Mouse (Mus musculus) hindbrain, embryonic 13.5 days (tissue): ENCODE results near the gene Sdf2. TPM values are rescaled to one million over a fixed set of nuclear protein-coding genes. Genes with fewer than 3 reads are reported as not detected.

Source experiments
- ATAC-seq: fragments of 200-750 bp; cut with Nextera tagmentation; 2 replicates; pipeline ENCODE4 v1.8.0; 2017; ENCODE audit warnings: moderate TSS enrichment; ENCODE audit not compliant: low FRiP score
- H3K27ac ChIP-seq: fragments of 300-500 bp; sonication (generic); 2 replicates; pipeline ENCODE4 v1.5.1; 2015; ENCODE audit warnings: inconsistent platforms, mild to moderate bottlenecking, moderate library complexity
- H3K27me3 ChIP-seq: fragments of 300-500 bp; sonication (generic); 2 replicates; pipeline ENCODE4 v1.6.1; 2015; ENCODE audit warnings: mild to moderate bottlenecking, inconsistent platforms
- H3K36me3 ChIP-seq: fragments of 300-500 bp; sonication (generic); 2 replicates; pipeline ENCODE4 v1.6.1; 2015; ENCODE audit warnings: mild to moderate bottlenecking, inconsistent platforms
- H3K4me1 ChIP-seq: fragments of 300-500 bp; sonication (generic); replicated peaks from 2 replicates; pipeline ENCODE4 v1.6.1; 2015; ENCODE audit warnings: inconsistent platforms
- H3K4me2 ChIP-seq: fragments of 300-500 bp; sonication (generic); 2 replicates; pipeline ENCODE4 v1.6.1; 2015; ENCODE audit warnings: inconsistent platforms, mild to moderate bottlenecking, moderate library complexity
- H3K4me3 ChIP-seq: fragments of 300-500 bp; sonication (generic); 2 replicates; pipeline ENCODE4 v1.5.1; 2015; ENCODE audit warnings: mild to moderate bottlenecking, inconsistent platforms
- H3K9ac ChIP-seq: fragments of 300-500 bp; sonication (generic); 2 replicates; pipeline ENCODE4 v1.6.1; 2015; ENCODE audit warnings: mild to moderate bottlenecking, inconsistent platforms
- H3K9me3 ChIP-seq: fragments of 300-500 bp; sonication (generic); 2 replicates; pipeline ENCODE4 v1.6.1; 2016; ENCODE audit warnings: inconsistent platforms
- WGBS: fragments of 180-500 bp; shearing (Covaris S2); methylation state at CpG from one replicate; pipeline ENCODE4 v1.1.7; 2015; 5-methylcytosine and 5-hydroxymethylcytosine counted together
- polyA plus RNA-seq: library from polyadenylated mRNA; unstranded; fragments of >200 nt; fragmentation: Nextera tagmentation; extraction: Ambion mirVana; gene quantifications from 2 replicates; pipeline ENCODE4 v1.2.1, GENCODE M21; 2015

Gene Sdf2
- polyA plus RNA-seq = 87.1 and 87.8 TPM in 2 replicates

DNA sequence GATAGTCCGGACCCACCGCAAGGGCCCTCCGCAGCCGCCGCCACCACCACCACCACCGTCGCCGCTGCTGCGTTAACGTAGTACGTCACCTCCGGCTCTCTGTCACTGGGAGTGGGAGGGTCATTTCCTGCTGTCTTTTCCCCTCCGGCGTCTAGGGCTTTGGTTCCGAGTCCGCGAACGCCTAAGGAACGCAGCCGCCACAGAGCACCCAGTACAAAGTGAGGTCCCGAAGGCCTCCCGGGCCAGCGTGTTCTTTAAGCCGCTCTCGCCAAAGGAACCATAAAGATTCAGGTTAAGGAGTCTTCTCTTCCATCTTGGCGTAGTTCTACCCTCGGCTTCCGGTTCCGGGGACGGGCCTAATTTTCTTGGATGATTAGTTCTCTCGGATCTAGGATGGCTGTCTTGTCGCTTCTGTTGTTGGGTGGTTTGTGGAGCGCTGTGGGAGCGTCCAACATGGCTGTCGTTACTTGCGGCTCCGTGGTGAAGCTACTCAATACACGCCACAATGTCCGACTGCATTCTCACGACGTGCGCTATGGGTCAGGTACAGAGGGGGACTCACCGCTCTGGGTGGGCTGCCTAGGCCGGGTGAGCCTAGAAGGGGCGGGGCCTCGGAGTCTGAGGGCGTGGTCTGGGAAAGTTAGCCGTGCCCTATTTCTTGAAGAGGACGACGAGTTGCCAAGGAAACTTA is at the start of gene Sdf2, which contains the start of gene Supt6:
Gene Sdf2, plus strand, starts transcription at position 120 of the 691 bp plus-strand sequence.
Gene Supt6, minus strand, starts transcription at position 361 of the 691 bp plus-strand sequence.
- WGBS = under 1% methylated on average over 50 of the region's 50 CpGs
- H3K4me2 ChIP-seq = peak within 1 kb of the TSS; percentile 91
- H3K27ac ChIP-seq = peak within 1 kb of the TSS; percentile 96
- peak within 1 kb of the TSS; percentile 94 for H3K9ac ChIP-seq
- H3K9me3 ChIP-seq = no peaks in the 10 kb centered on the region
- H3K4me3 ChIP-seq = peak within 1 kb of the TSS; percentile 71
- peaks cover 64% of the 10 kb centered on the region for H3K4me1 ChIP-seq
- H3K27me3 ChIP-seq = no peaks in the 10 kb centered on the region
- peak; percentile 96 for ATAC-seq
- peaks cover 13% of the 10 kb centered on the region for H3K36me3 ChIP-seq

DNA sequence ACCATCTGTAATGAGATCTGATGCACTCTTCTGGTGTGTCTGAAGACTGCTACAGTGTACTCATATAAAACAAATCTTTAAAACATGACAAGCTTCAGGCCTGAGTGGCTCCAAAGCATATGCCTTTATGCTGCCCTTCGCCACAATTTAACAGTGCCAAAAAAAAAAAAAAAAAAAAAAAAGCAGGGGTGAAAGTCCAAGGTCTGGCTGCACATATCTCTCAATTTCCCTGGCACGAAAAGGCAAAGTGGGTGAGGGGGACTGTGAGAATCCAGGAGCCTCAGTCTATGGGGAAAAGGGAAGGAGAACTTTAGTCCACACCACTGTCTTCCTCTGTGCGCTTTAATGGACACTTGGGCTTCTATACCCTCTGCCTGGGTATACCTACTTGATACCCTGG is 43.2 kb upstream of the Sdf2 start:
- Histone ChIP-seq H3K4me2 (no peak overlapping the region), H3K4me3 (no peak overlapping the region), H3K4me1 (peaks cover 15% of the 10 kb centered on the region), H3K36me3 (peaks cover 43% of the 10 kb centered on the region), H3K27ac (no peak overlapping the region), H3K27me3 (no peaks in the 10 kb centered on the region), H3K9me3 (no peaks in the 10 kb centered on the region), H3K9ac (no peak overlapping the region)
- 93% methylated on average over 3 of the region's 3 CpGs for WGBS
- no peak for ATAC-seq

DNA sequence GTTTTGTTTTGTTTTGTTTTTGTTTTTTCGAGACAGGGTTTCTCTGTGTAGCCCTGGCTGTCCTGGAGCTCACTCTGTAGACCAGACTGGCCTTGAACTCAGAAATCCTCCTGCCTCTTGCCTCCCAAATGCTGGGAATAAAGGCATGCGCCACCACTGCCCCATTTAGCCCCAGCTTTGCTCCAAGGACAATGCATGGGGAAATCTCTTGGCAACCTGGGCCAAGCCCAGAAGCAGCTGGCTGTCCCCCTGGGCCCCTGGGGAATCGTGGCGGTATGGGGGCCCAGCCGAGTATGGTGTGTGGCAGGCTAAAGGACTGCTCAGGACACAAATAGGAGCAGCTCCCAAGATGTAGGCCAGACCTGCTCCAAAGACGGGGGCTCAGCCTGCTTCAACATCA is 41.3 kb upstream of the Sdf2 start:
- ATAC-seq = no peak
- H3K27ac ChIP-seq = no peak overlapping the region
- H3K4me2 ChIP-seq = no peak overlapping the region
- peaks cover 15% of the 10 kb centered on the region for H3K4me1 ChIP-seq
- 71% methylated on average over 6 of the region's 6 CpGs for WGBS
- H3K36me3 ChIP-seq = peaks cover 62% of the 10 kb centered on the region
- no peaks in the 10 kb centered on the region for H3K27me3 ChIP-seq
- 0 out of 2 replicates have a peak overlapping the region, but pooled peaks have one; percentile 8 for H3K9ac ChIP-seq
- no peak overlapping the region for H3K4me3 ChIP-seq
- no peaks in the 10 kb centered on the region for H3K9me3 ChIP-seq

DNA sequence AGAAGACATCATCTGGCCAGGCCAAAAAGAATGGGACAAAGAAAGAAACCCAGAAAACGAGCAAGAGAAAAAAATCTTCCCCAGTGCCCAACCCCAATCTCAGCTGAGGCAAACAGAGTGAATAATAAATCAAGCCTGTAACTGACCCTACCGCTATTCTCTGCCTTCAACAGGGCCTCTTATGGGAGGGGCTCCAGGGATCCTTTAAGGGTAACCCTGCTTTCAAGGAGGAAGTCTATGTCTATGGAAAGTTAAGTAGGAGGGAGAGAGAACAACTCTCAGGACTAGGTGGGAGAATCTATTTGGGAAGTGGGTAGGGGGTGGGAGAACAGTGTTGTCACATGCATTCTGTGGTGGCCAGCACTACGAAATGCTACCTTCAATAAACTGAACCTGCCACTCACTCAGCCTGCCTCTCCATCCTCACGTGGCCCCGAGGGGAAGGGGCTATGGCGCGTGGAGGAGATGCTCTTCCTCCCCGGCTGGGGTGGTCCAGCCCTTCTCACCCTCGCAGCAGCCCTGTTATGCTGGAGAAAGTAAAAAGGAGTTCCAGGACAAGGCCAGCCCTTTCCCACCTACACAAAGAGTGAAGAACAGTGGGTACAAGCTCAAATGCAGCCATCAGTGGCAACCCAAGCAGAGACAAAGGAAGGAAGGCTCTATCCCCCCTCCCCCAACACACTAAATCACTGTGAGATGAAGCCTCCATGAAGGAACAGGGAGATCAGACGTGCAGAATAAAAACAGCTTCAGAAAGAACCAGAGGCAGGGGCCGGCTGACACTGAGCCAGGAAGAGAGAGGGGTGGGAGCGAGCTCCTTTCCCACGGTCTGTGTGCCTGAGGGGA is 40.0 kb upstream of the Sdf2 start:
- peaks cover 75% of the 10 kb centered on the region for H3K36me3 ChIP-seq
- 0 out of 2 replicates have a peak, but pooled peaks have one; percentile 24 for ATAC-seq
- H3K4me2 ChIP-seq = no peak overlapping the region
- H3K9me3 ChIP-seq = no peaks in the 10 kb centered on the region
- H3K27ac ChIP-seq = peak overlapping the region; percentile 80
- H3K4me1 ChIP-seq = peaks cover 15% of the 10 kb centered on the region
- 55% methylated on average over 13 of the region's 13 CpGs for WGBS
- no peak overlapping the region for H3K4me3 ChIP-seq
- H3K9ac ChIP-seq = peak overlapping the region; percentile 15; the same call in 1 of the 2 replicates
- no peaks in the 10 kb centered on the region for H3K27me3 ChIP-seq

DNA sequence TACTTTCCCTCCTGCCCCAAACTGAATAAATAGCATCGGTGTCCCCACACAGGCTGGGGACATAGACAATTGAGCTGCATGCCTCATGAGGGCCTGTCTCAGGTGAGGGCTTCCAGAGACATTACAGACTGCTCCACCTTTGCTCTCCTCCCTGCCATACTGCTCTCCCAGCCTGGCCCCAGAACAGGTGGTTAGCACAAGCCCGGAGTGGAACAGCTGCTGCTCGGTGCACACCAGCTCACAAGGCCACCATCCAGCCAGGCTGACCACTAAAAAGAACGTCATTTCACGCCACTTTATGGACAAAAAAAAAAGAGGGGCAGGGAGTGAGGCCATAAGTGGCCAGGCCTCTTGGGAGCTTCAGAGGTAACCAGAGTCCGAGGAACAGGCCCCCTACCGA is 38.4 kb upstream of the Sdf2 start:
- Histone ChIP-seq H3K9me3 (no peaks in the 10 kb centered on the region), H3K36me3 (peaks cover 91% of the 10 kb centered on the region), H3K4me3 (no peak overlapping the region), H3K27ac (0 out of 2 replicates have a peak overlapping the region, but pooled peaks have one; percentile 80), H3K4me1 (peaks cover 15% of the 10 kb centered on the region), H3K9ac (no peak overlapping the region), H3K4me2 (no peak overlapping the region), H3K27me3 (no peaks in the 10 kb centered on the region)
- no peak for ATAC-seq
- 72% methylated on average over 7 of the region's 7 CpGs for WGBS

DNA sequence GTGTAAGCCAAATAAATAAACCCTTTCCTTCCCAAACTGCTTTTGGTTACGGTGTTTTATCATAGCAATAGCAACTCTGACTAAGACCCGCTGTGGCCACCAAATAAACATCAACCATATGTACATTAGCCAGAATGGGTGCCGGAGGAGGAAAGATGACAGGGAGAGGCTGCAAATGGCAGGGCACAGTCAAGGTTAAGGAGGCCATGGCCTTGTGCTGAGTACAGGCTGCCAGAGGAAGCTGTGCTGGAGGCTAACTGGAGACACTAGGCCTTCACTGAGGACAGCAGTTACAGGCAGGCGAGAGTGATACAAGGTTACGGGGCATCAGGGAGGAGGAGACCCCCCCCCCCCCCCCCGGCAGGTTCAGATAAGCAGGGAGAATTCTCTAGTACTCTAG is 35.7 kb upstream of the Sdf2 start:
- no peak for ATAC-seq
- Histone ChIP-seq H3K4me2 (no peak overlapping the region), H3K4me1 (peaks cover 8% of the 10 kb centered on the region), H3K4me3 (no peak overlapping the region), H3K9ac (no peak overlapping the region), H3K27me3 (no peaks in the 10 kb centered on the region), H3K9me3 (no peaks in the 10 kb centered on the region), H3K27ac (no peak overlapping the region), H3K36me3 (peaks cover 99% of the 10 kb centered on the region)
- 94% methylated on average over 6 of the region's 6 CpGs for WGBS

DNA sequence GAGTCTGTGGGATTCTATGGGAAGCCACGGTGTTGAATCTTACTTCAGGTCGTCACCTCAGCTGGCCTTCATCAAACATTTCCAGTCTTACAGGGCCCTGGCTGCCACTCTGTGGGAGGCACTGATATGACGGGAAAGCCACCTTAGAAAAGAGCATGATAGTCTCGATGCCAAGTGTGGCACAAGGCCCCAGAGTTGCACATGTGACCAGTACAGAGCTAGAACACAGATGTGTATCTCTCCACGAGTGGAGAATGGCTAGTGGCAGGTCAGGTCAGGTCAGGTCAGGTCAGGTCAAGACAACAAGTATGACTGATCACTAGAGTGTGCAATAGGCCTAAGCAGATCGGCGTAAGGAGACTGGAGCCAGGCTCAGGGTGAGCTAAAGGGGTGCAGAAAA is 34.9 kb upstream of the Sdf2 start:
- no peak for ATAC-seq
- 70% methylated on average over 7 of the region's 7 CpGs for WGBS

DNA sequence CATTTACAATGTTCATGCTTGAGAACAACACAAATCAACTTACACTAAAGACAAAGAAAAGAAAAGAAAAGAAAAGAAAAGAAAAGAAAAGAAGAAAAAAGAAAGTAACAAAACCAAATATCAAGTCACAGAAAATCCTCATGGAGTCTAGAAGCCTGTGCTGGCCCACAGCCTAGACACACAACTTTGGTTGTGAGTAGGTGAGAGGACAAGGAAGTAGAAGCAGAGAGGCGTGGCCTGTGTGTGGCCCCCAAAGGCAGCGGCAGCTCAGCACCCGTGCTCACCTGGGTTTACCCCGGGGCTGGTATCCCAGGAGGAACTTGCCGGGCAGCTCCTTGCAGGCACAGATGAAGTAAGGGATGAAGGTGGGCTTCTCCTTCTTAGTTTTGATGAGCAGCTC is 34.0 kb upstream of the Sdf2 start:
- Histone ChIP-seq H3K4me2 (no peak overlapping the region), H3K4me1 (no peaks in the 10 kb centered on the region), H3K9ac (no peak overlapping the region), H3K36me3 (peaks cover 100% of the 10 kb centered on the region), H3K9me3 (no peaks in the 10 kb centered on the region), H3K27ac (no peak overlapping the region), H3K27me3 (no peaks in the 10 kb centered on the region), H3K4me3 (no peak overlapping the region)
- 94% methylated on average over 5 of the region's 5 CpGs for WGBS
- no peak for ATAC-seq

More for the DNA sequence above, 34.9 kb upstream of the Sdf2 start:
- peaks cover 100% of the 10 kb centered on the region for H3K36me3 ChIP-seq
- H3K4me2 ChIP-seq = no peak overlapping the region
- no peak overlapping the region for H3K9ac ChIP-seq
- H3K4me3 ChIP-seq = no peak overlapping the region
- H3K27me3 ChIP-seq = no peaks in the 10 kb centered on the region
- peaks cover 5% of the 10 kb centered on the region for H3K4me1 ChIP-seq
- H3K9me3 ChIP-seq = no peaks in the 10 kb centered on the region
- no peak overlapping the region for H3K27ac ChIP-seq

DNA sequence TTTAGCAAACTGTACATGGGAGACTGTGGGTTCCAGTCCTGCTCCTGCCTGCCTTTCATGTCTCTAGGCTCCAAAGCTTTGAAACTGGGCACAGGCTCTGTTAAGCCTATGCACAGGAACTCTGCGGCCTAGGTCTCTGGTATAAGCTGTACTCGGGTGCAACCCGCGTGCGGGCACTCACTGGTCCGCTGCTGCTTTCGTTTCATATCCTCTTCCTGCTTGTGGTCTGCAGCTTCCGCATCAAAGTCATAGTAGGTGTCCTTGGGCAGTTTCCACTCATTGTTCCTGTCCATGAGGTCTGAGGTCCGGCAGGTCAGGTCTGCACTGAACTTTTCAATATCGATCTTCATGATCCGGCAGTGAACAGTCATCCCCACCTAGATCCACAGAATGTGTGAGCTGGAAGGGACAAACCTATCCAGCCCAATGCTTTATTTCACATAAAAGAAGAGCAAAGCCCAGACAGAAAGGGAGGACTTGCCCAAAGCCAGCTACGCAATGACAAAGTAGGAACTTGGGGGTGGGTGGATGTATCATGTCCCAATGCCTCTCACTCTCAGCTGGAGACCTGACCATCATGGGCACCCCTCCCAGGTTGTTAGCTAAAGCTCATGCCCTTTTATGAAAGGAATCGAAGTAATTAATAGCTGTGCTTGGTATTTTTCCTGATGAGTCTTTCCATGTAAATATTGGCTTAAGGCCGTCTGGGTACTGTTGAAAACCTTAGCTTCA is 32.3 kb upstream of the Sdf2 start:
- Histone ChIP-seq H3K4me3 (no peak overlapping the region), H3K36me3 (peaks cover 99% of the 10 kb centered on the region), H3K9ac (no peak overlapping the region), H3K4me2 (no peak overlapping the region), H3K9me3 (no peaks in the 10 kb centered on the region), H3K27ac (no peak overlapping the region), H3K27me3 (no peaks in the 10 kb centered on the region), H3K4me1 (no peaks in the 10 kb centered on the region)
- WGBS = 97% methylated on average over 14 of the region's 14 CpGs
- no peak for ATAC-seq

DNA sequence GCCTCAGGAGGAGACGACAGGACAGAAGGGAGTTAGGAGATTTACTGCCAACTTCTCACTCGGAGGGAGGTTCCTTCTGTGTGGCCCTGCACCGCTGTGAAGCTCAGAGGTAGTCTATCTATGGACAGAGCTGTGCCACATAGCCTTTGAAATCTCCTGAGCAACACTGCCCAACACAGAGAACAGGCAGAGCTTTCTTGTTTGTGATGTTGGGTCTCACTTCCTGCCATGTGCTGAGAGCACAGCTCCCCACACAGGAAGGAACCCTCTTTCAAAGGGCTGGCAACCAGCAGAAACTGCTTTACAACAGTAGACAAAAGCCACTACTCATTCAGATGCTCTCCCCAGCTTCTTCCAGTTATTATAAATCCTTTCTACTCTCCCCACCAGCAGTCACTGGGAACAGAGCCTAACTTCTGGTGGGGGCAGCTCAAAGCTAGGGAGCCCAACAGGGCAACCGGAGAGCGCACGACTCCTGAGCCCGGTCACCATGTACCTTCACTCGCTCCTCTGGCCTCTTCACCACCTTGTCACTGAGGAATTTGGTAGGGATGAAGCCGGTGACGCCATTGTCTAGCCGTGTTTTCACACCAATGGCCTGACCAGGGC is 29.7 kb upstream of the Sdf2 start:
- H3K9me3 ChIP-seq = no peaks in the 10 kb centered on the region
- H3K4me3 ChIP-seq = no peak overlapping the region
- H3K27me3 ChIP-seq = no peaks in the 10 kb centered on the region
- no peak for ATAC-seq
- H3K4me2 ChIP-seq = no peak overlapping the region
- WGBS = 91% methylated on average over 11 of the region's 11 CpGs
- H3K9ac ChIP-seq = no peak overlapping the region
- H3K27ac ChIP-seq = 0 out of 2 replicates have a peak overlapping the region, but pooled peaks have one; percentile 18
- H3K4me1 ChIP-seq = no peaks in the 10 kb centered on the region
- H3K36me3 ChIP-seq = peaks cover 98% of the 10 kb centered on the region

DNA sequence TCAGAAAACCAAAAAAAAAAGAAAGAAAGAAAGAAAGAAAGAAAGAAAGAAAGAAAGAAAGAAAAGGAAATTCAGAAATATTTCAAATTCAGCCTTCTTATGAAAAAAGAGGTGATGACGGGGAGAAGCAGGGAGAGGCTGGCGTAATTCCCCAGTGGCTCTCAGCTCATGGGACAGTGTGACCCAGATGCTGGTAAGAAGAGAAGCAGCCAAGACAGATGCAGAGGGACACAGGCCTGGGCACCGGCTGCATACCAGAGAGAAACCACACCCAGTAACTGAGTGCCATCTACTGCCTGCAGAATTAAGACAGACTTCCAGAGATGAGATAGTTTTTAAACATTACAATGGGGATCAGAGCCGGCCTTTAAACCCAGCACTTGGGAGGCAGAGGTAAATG is 22.0 kb upstream of the Sdf2 start:
- peaks cover 97% of the 10 kb centered on the region for H3K36me3 ChIP-seq
- H3K9me3 ChIP-seq = no peaks in the 10 kb centered on the region
- WGBS = 88% methylated on average over 4 of the region's 4 CpGs
- no peak overlapping the region for H3K9ac ChIP-seq
- no peak overlapping the region for H3K4me3 ChIP-seq
- no peak overlapping the region for H3K4me2 ChIP-seq
- ATAC-seq = no peak
- H3K4me1 ChIP-seq = no peaks in the 10 kb centered on the region
- no peaks in the 10 kb centered on the region for H3K27me3 ChIP-seq
- no peak overlapping the region for H3K27ac ChIP-seq

DNA sequence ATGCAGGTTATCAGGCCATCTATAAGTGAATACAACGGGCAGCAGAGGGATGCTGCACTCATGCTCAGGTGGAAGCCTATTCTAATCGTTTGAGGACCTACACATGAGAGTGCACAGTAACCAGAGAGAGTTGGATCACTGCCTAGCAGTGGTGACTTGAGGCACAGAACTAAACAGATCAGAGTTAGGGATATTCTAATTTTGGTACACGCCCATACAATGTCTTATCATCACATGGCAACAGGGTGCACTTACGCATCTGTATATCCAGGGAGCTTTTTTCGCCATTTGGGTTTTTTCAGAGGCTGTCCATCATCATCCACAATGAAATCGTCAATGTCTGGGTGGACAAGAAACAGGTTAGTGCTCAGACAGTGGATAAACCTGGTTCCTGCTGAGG is 14.0 kb upstream of the Sdf2 start:
- Histone ChIP-seq H3K4me2 (no peak overlapping the region), H3K4me1 (no peaks in the 10 kb centered on the region), H3K9me3 (no peaks in the 10 kb centered on the region), H3K4me3 (no peak overlapping the region), H3K9ac (no peak overlapping the region), H3K27me3 (no peaks in the 10 kb centered on the region), H3K27ac (no peak overlapping the region), H3K36me3 (peaks cover 77% of the 10 kb centered on the region)
- 94% methylated on average over 6 of the region's 6 CpGs for WGBS
- no peak for ATAC-seq
